Mouse (Mus musculus): Measurements from ENCODE around the gene Cfap58. TPM values are rescaled to one million over a fixed set of nuclear protein-coding genes. Genes with fewer than 3 reads are reported as not detected.

The Cfap58 gene
- not detected for polyA plus RNA-seq (2012; fragmentation: generic; extraction: Trizol)
- long read RNA-seq, experiment 1, result 0 reads
- long read RNA-seq, experiment 2, result 0 reads

GRCm38 (mm10) chr19:47937443-47938406 lies at the start of gene Cfap58:
Gene Cfap58, plus strand, starts transcription at chr19:47937675.
- Histone ChIP-seq H3K36me3 (ENCODE audit: control insufficient read depth, insufficient read depth) (no peaks in the 10 kb centered on the region), H3K4me3 (ENCODE audit: insufficient read depth, poor library complexity, severe bottlenecking) (no peak within 1 kb of the TSS), H3K79me2 (ENCODE audit: control insufficient read depth, insufficient read depth) (no peaks in the 10 kb centered on the region), H3K27me3 (ENCODE audit: control insufficient read depth, insufficient read depth, insufficient read length) (peaks cover 17% of the 10 kb centered on the region), H3ac (ENCODE audit: control insufficient read depth, insufficient read length, low read depth) (peak within 1 kb of the TSS; percentile 28), H3K79me3 (ENCODE audit: low read depth) (no peaks in the 10 kb centered on the region)
- no peak for TF ChIP-seq MAX (IDR thresholded peaks at IDR 0.05)
- peak; percentile 53 for TF ChIP-seq MYOD1 (IDR thresholded peaks at IDR 0.05; ENCODE audit: control insufficient read depth, insufficient read length, low read depth)
- TF ChIP-seq CTCF (IDR thresholded peaks at IDR 0.05; ENCODE audit: control insufficient read depth, insufficient read depth, insufficient read length), result no peak

DNA sequence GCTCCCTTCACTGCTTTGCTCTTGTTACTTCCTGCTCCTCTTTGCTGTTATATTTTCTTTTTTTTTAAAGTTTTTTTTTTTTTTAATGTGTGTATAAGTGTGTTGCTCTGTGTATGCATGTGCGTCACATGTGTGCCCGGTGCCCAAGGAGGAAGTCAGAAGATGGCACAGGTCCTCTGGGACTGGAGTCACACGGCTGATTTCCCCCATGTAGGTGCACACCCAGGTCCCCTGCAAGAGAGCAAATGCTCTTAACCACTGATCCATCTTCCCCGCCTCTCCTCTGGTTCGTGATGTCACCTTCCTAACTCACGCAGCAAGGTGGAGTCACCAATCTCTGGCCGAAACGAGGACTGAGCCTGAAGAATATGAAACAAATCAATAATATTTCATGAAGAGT lies 49.4 kb upstream of the Cfap58 start:
- H3K36me3 ChIP-seq (ENCODE audit: control insufficient read depth, insufficient read depth), result peaks cover 4% of the 10 kb centered on the region
- no peaks in the 10 kb centered on the region for H3K79me2 ChIP-seq (ENCODE audit: control insufficient read depth, insufficient read depth)
- H3K27me3 ChIP-seq (ENCODE audit: control insufficient read depth, insufficient read depth, insufficient read length), result no peaks in the 10 kb centered on the region
- H3K4me3 ChIP-seq (ENCODE audit: insufficient read depth, poor library complexity, severe bottlenecking), result no peak overlapping the region
- no peak overlapping the region for H3ac ChIP-seq (ENCODE audit: control insufficient read depth, insufficient read length, low read depth)
- TF ChIP-seq CEBPB (IDR thresholded peaks at IDR 0.05; ENCODE audit: low read depth) (no peak), MYOD1 (IDR thresholded peaks at IDR 0.05; ENCODE audit: control insufficient read depth, insufficient read length, low read depth) (no peak), USF1 (IDR thresholded peaks at IDR 0.05; ENCODE audit: low read depth) (no peak), MAX (IDR thresholded peaks at IDR 0.05) (no peak), CTCF (IDR thresholded peaks at IDR 0.05; ENCODE audit: control insufficient read depth, insufficient read depth, insufficient read length) (no peak), FOSL1 (IDR thresholded peaks at IDR 0.05; ENCODE audit: insufficient read depth, low read length, poor library complexity, severe bottlenecking) (no peak)
- H3K79me3 ChIP-seq (ENCODE audit: low read depth), result no peaks in the 10 kb centered on the region

GRCm38 (mm10) chr19:47890489-47891130 lies 46.9 kb upstream of the Cfap58 start:
- peak overlapping the region; percentile 7 for H3K4me3 ChIP-seq (ENCODE audit: insufficient read depth, poor library complexity, severe bottlenecking)
- TF ChIP-seq CEBPB (IDR thresholded peaks at IDR 0.05; ENCODE audit: low read depth) (no peak), MYOD1 (IDR thresholded peaks at IDR 0.05; ENCODE audit: control insufficient read depth, insufficient read length, low read depth) (peak; percentile 64)
- peaks cover 12% of the 10 kb centered on the region for H3K79me2 ChIP-seq (ENCODE audit: control insufficient read depth, insufficient read depth)
- H3K36me3 ChIP-seq (ENCODE audit: control insufficient read depth, insufficient read depth), result peaks cover 29% of the 10 kb centered on the region
- H3K27me3 ChIP-seq (ENCODE audit: control insufficient read depth, insufficient read depth, insufficient read length), result no peaks in the 10 kb centered on the region
- peaks cover 5% of the 10 kb centered on the region for H3K79me3 ChIP-seq (ENCODE audit: low read depth)
- no peak overlapping the region for H3ac ChIP-seq (ENCODE audit: control insufficient read depth, insufficient read length, low read depth)

GRCm38 (mm10) chr19:47891562-47892312 lies 45.7 kb upstream of the Cfap58 start:
- Histone ChIP-seq H3K79me3 (ENCODE audit: low read depth) (peaks cover 14% of the 10 kb centered on the region), H3ac (ENCODE audit: control insufficient read depth, insufficient read length, low read depth) (no peak overlapping the region), H3K36me3 (ENCODE audit: control insufficient read depth, insufficient read depth) (peaks cover 41% of the 10 kb centered on the region), H3K79me2 (ENCODE audit: control insufficient read depth, insufficient read depth) (peaks cover 23% of the 10 kb centered on the region), H3K27me3 (ENCODE audit: control insufficient read depth, insufficient read depth, insufficient read length) (no peaks in the 10 kb centered on the region), H3K4me3 (ENCODE audit: insufficient read depth, poor library complexity, severe bottlenecking) (no peak overlapping the region)
- TF ChIP-seq CTCF (IDR thresholded peaks at IDR 0.05; ENCODE audit: control insufficient read depth, insufficient read depth, insufficient read length), result no peak
- TF ChIP-seq MAX (IDR thresholded peaks at IDR 0.05), result peak; percentile 58
- no peak for TF ChIP-seq CEBPB (IDR thresholded peaks at IDR 0.05; ENCODE audit: low read depth)
- no peak for TF ChIP-seq USF1 (IDR thresholded peaks at IDR 0.05; ENCODE audit: low read depth)
- peak; percentile 95 for TF ChIP-seq MYOD1 (IDR thresholded peaks at IDR 0.05; ENCODE audit: control insufficient read depth, insufficient read length, low read depth)
- TF ChIP-seq FOSL1 (IDR thresholded peaks at IDR 0.05; ENCODE audit: insufficient read depth, low read length, poor library complexity, severe bottlenecking), result no peak

DNA sequence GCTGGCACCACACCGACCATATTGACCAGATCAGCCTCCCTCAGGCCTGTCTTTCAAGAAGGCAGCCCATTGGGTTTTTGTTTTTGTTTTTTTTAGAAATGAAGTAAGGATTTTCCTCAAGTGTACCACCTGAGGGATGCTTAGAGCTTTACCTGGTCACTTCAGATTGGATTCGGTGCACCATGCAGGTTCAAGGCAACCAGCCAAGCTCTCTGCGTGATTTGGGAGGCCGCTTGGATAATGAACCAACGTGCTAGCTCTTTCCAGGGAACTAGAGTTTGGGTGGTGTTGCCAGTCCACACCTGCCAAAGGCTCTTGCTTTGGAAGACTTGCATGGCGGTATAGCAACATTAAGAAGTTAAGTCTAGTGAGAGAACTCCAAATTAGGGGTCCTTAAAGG lies 44.4 kb upstream of the Cfap58 start:
- H3K36me3 ChIP-seq (ENCODE audit: control insufficient read depth, insufficient read depth), result peaks cover 54% of the 10 kb centered on the region
- no peaks in the 10 kb centered on the region for H3K27me3 ChIP-seq (ENCODE audit: control insufficient read depth, insufficient read depth, insufficient read length)
- no peak overlapping the region for H3K4me3 ChIP-seq (ENCODE audit: insufficient read depth, poor library complexity, severe bottlenecking)
- TF ChIP-seq MYOG (IDR thresholded peaks at IDR 0.05; ENCODE audit: control insufficient read depth, extremely low read depth, insufficient read length) (no peak), MYOD1 (IDR thresholded peaks at IDR 0.05; ENCODE audit: control insufficient read depth, insufficient read length, low read depth) (no peak), MAX (IDR thresholded peaks at IDR 0.05) (no peak), CTCF (IDR thresholded peaks at IDR 0.05; ENCODE audit: control insufficient read depth, insufficient read depth, insufficient read length) (no peak), USF1 (IDR thresholded peaks at IDR 0.05; ENCODE audit: low read depth) (no peak), FOSL1 (IDR thresholded peaks at IDR 0.05; ENCODE audit: insufficient read depth, low read length, poor library complexity, severe bottlenecking) (no peak), CEBPB (IDR thresholded peaks at IDR 0.05; ENCODE audit: low read depth) (no peak)
- H3K79me2 ChIP-seq (ENCODE audit: control insufficient read depth, insufficient read depth), result peaks cover 37% of the 10 kb centered on the region
- H3K79me3 ChIP-seq (ENCODE audit: low read depth), result peaks cover 27% of the 10 kb centered on the region
- no peak overlapping the region for H3ac ChIP-seq (ENCODE audit: control insufficient read depth, insufficient read length, low read depth)

Measured in C2C12 (cell line).